Mouse (Mus musculus): ENCODE results near the gene Pik3c2g.
"Not testable (repeated sequence)": the region's sequence is repeated elsewhere in the genome, so short reads cannot be mapped to it uniquely, and the experiment has no call there.

Pik3c2g gene

GRCm38 (mm10) chr6:139908997-139909669 lies 322.1 kb downstream of the Pik3c2g start:
- peak; percentile 47 for DNase-seq (ENCODE audit: low read depth, low spot score)

- no peak for DNase-seq (ENCODE audit: low read depth, low spot score)
These were observed 341.7 kb downstream of the Pik3c2g start for GRCm38 (mm10) chr6:139928766-139929165.

- DNase-seq (ENCODE audit: low read depth, low spot score), result no peak
These were observed 347.8 kb downstream of the Pik3c2g start for GRCm38 (mm10) chr6:139934861-139935260.

GRCm38 (mm10) chr6:139937581-139937980 lies 350.6 kb downstream of the Pik3c2g start:
- not testable (repeated sequence) for DNase-seq (ENCODE audit: low read depth, low spot score)

- DNase-seq (ENCODE audit: low read depth, low spot score), result no peak
These were observed 360.3 kb downstream of the Pik3c2g start for GRCm38 (mm10) chr6:139947106-139947879.

- DNase-seq (ENCODE audit: low read depth, low spot score), result no peak
These were observed 366.6 kb downstream of the Pik3c2g start for GRCm38 (mm10) chr6:139953596-139953995.

- DNase-seq (ENCODE audit: low read depth, low spot score), result no peak
These were observed 370.7 kb downstream of the Pik3c2g start for GRCm38 (mm10) chr6:139957531-139958241.

- peak; percentile 15 for DNase-seq (ENCODE audit: low read depth, low spot score)
These were observed 376.8 kb downstream of the Pik3c2g start for GRCm38 (mm10) chr6:139963775-139964174.

- DNase-seq (ENCODE audit: low read depth, low spot score), result no peak
These were observed 377.9 kb downstream of the Pik3c2g start for GRCm38 (mm10) chr6:139964895-139965294.

- peak; percentile 25 for DNase-seq (ENCODE audit: low read depth, low spot score)
These were observed 379.7 kb downstream of the Pik3c2g start for GRCm38 (mm10) chr6:139966684-139967083.

- DNase-seq (ENCODE audit: low read depth, low spot score), result no peak
These were observed 384.7 kb downstream of the Pik3c2g start for GRCm38 (mm10) chr6:139971608-139972298.

- no peak for DNase-seq (ENCODE audit: low read depth, low spot score)
These were observed 387.6 kb downstream of the Pik3c2g start for GRCm38 (mm10) chr6:139974668-139975067.

GRCm38 (mm10) chr6:139978114-139978513 lies 391.1 kb downstream of the Pik3c2g start:
- DNase-seq (ENCODE audit: low read depth, low spot score), result no peak

- DNase-seq (ENCODE audit: low read depth, low spot score), result no peak
These were observed 394.0 kb downstream of the Pik3c2g start for GRCm38 (mm10) chr6:139981061-139981460.

- no peak for DNase-seq (ENCODE audit: low read depth, low spot score)
These were observed 397.0 kb downstream of the Pik3c2g start for GRCm38 (mm10) chr6:139984069-139984468.

GRCm38 (mm10) chr6:139986564-139986963 lies 399.5 kb downstream of the Pik3c2g start:
- DNase-seq (ENCODE audit: low read depth, low spot score), result no peak

GRCm38 (mm10) chr6:139989075-139989474 lies 402.1 kb downstream of the Pik3c2g start:
- DNase-seq (ENCODE audit: low read depth, low spot score), result no peak

- DNase-seq (ENCODE audit: low read depth, low spot score), result no peak
These were observed 402.6 kb downstream of the Pik3c2g start for GRCm38 (mm10) chr6:139989597-139989996.

- no peak for DNase-seq (ENCODE audit: low read depth, low spot score)
These were observed 418.2 kb downstream of the Pik3c2g start for GRCm38 (mm10) chr6:140005181-140005580.
